Mouse (Mus musculus): ENCODE data around the gene Csnk1d. TPM values are rescaled to one million over a fixed set of nuclear protein-coding genes. Genes with fewer than 3 reads are reported as not detected.

Csnk1d gene
- polyA plus RNA-seq, 1 experiment = 111 TPM

DNA sequence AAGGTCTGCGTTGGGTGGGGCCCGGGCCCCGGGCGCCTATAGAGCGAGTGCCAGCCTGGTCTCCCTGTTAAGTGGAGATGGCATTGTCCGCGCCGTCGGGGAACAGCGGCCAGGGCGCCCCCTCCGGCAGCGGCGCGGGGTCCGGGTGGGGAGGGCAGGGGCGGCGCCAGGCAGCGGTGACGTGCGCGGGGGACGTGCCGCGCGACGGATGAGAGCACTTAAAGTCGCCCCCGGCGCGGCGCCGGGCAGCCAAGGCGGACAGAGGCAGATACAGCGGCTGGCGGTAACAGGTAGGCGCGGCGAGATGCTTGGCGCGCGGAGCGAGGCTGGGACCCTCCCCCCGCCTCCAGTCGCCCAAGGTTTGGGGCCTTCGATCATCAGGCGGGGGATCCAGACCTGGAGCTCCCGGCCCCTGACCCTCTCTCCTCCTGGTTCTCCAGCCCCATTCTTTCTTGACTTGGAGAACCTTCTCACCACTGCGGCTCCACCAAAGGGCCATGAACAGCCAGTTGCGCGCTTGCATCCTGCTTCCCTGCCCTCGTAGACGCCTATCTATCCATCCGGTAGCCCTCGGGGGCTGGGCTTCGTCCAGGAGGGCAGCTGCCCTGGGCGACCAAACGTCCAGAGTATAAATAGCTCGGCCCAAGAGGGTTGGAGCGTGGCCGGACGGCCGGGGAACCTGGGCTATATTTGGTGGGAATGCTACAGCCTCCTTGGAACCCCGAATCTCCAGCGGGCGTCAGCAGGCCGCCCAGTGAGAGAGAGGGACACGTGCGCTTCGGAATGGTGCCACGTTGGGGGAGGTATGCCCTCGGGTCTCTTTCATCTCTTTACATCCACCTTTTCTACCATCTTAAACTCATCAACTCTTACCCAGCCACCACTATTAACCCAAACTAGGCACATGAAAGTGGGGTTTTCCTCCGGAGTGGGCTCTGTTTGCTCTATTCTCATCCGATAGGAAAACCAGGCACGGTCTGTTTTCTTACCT lies 42.0 kb downstream of the Csnk1d start:
- Histone ChIP-seq H3K4me1 (ENCODE audit: control insufficient read depth, insufficient read depth, low read length) (peaks cover 36% of the 10 kb centered on the region), H3K36me3 (ENCODE audit: control insufficient read depth, insufficient read depth, low read length) (no peaks in the 10 kb centered on the region), H3K4me3 (ENCODE audit: control insufficient read depth, low read depth, low read length) (peak overlapping the region; percentile 56), H3K27me3 (ENCODE audit: control insufficient read depth, insufficient read depth, low read length) (no peaks in the 10 kb centered on the region), H3K27ac (ENCODE audit: control insufficient read depth, insufficient read depth, low read depth, low read length) (no peak overlapping the region)
- no peak for TF ChIP-seq POLR2A (IDR thresholded peaks at IDR 0.05; ENCODE audit: control insufficient read depth, low read depth, low read length)
- no peak for TF ChIP-seq CTCF (IDR thresholded peaks at IDR 0.05; ENCODE audit: control insufficient read depth, insufficient read depth, insufficient replicate concordance, low read depth, low read length)

DNA sequence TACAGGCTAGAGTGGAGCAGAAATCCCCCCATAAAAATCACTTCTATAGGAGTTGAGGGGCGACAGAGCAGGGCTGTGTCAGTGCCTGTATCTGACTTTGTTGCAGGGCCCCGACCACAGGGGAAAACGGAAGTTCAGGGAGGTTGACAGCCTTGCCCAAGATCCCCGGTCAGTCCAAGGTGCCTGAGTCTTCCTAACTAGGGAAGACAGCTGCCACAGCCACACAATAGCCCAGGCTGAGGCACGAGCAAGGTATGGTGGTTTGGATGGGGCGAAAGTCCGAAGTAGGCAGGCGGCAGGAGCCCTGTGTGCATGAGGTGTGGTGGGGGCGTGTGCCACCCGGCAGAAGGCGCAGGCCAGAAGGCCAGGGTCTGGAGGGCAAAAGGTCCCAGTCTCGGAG lies 42.8 kb downstream of the Csnk1d start, which contains the start of gene Slc16a3:
Gene Slc16a3, plus strand, starts transcription at position 153 of the 400 bp plus-strand sequence.
- TF ChIP-seq POLR2A (IDR thresholded peaks at IDR 0.05; ENCODE audit: control insufficient read depth, low read depth, low read length) (no peak), CTCF (IDR thresholded peaks at IDR 0.05; ENCODE audit: control insufficient read depth, insufficient read depth, insufficient replicate concordance, low read depth, low read length) (no peak)
- Histone ChIP-seq H3K27me3 (ENCODE audit: control insufficient read depth, insufficient read depth, low read length) (no peaks in the 10 kb centered on the region), H3K4me1 (ENCODE audit: control insufficient read depth, insufficient read depth, low read length) (peaks cover 36% of the 10 kb centered on the region), H3K36me3 (ENCODE audit: control insufficient read depth, insufficient read depth, low read length) (no peaks in the 10 kb centered on the region), H3K27ac (ENCODE audit: control insufficient read depth, insufficient read depth, low read depth, low read length) (no peak within 1 kb of the TSS), H3K4me3 (ENCODE audit: control insufficient read depth, low read depth, low read length) (peak within 1 kb of the TSS; percentile 56)

DNA sequence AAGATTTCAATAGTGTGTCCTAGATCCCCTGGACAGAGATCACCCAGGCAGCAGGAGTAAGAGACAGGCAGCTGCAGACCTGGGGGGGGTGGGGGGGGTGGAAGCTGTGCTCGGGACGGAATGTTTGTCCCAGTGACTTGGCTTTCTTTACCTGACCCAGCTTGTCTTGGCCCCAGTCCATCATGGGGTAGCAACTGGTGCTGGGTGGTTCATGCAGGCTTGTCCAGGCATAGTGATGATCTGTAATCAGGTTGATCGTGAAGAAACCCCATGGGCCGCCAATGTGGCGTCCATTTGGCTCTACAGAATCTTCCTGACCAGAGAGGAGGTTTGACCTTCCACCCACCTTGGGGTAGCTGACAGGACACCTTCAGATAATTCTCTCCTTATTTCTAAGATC lies 45.2 kb downstream of the Csnk1d start:
- H3K36me3 ChIP-seq (ENCODE audit: control insufficient read depth, insufficient read depth, low read length) = no peaks in the 10 kb centered on the region
- peaks cover 32% of the 10 kb centered on the region for H3K4me1 ChIP-seq (ENCODE audit: control insufficient read depth, insufficient read depth, low read length)
- no peaks in the 10 kb centered on the region for H3K27me3 ChIP-seq (ENCODE audit: control insufficient read depth, insufficient read depth, low read length)
- no peak overlapping the region for H3K27ac ChIP-seq (ENCODE audit: control insufficient read depth, insufficient read depth, low read depth, low read length)
- no peak overlapping the region for H3K4me3 ChIP-seq (ENCODE audit: control insufficient read depth, low read depth, low read length)
- TF ChIP-seq POLR2A (IDR thresholded peaks at IDR 0.05; ENCODE audit: control insufficient read depth, low read depth, low read length) (no peak), CTCF (IDR thresholded peaks at IDR 0.05; ENCODE audit: control insufficient read depth, insufficient read depth, insufficient replicate concordance, low read depth, low read length) (no peak)

DNA sequence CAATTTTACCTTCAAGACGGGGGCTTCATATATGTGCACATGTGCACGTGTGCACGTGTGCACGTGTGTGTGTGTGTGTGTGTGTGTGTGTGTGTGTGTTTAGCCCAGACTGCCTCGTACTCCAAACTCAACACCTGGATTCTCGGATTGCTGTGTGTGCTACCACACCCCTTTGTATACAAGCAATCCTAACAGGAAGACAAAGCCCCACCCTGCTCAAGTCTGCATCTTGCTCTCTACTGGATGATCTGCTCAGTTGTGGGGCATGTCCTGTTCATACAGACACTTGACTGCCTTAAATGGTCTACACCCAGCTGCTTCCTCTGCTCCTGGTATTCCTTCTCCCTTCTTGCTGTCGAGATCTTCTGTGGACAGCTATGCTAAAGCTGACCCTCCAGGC lies 45.9 kb downstream of the Csnk1d start:
- Histone ChIP-seq H3K27me3 (ENCODE audit: control insufficient read depth, insufficient read depth, low read length) (no peaks in the 10 kb centered on the region), H3K4me3 (ENCODE audit: control insufficient read depth, low read depth, low read length) (no peak overlapping the region), H3K27ac (ENCODE audit: control insufficient read depth, insufficient read depth, low read depth, low read length) (no peak overlapping the region), H3K4me1 (ENCODE audit: control insufficient read depth, insufficient read depth, low read length) (peaks cover 26% of the 10 kb centered on the region), H3K36me3 (ENCODE audit: control insufficient read depth, insufficient read depth, low read length) (no peaks in the 10 kb centered on the region)
- TF ChIP-seq CTCF (IDR thresholded peaks at IDR 0.05; ENCODE audit: control insufficient read depth, insufficient read depth, insufficient replicate concordance, low read depth, low read length) = no peak
- no peak for TF ChIP-seq POLR2A (IDR thresholded peaks at IDR 0.05; ENCODE audit: control insufficient read depth, low read depth, low read length)

GRCm38 (mm10) chr11:120940959-120941358 lies 50.2 kb downstream of the Csnk1d start:
- Histone ChIP-seq H3K4me1 (ENCODE audit: control insufficient read depth, insufficient read depth, low read length) (peaks cover 5% of the 10 kb centered on the region), H3K36me3 (ENCODE audit: control insufficient read depth, insufficient read depth, low read length) (no peaks in the 10 kb centered on the region), H3K27ac (ENCODE audit: control insufficient read depth, insufficient read depth, low read depth, low read length) (no peak overlapping the region), H3K4me3 (ENCODE audit: control insufficient read depth, low read depth, low read length) (no peak overlapping the region), H3K27me3 (ENCODE audit: control insufficient read depth, insufficient read depth, low read length) (no peaks in the 10 kb centered on the region)
- TF ChIP-seq POLR2A (IDR thresholded peaks at IDR 0.05; ENCODE audit: control insufficient read depth, low read depth, low read length) (no peak), CTCF (IDR thresholded peaks at IDR 0.05; ENCODE audit: control insufficient read depth, insufficient read depth, insufficient replicate concordance, low read depth, low read length) (no peak)

GRCm38 (mm10) chr11:120939712-120940341 lies 51.3 kb downstream of the Csnk1d start:
- Histone ChIP-seq H3K27ac (ENCODE audit: control insufficient read depth, insufficient read depth, low read depth, low read length) (no peak overlapping the region), H3K4me1 (ENCODE audit: control insufficient read depth, insufficient read depth, low read length) (peaks cover 5% of the 10 kb centered on the region; the same call in 1 of the 2 replicates), H3K36me3 (ENCODE audit: control insufficient read depth, insufficient read depth, low read length) (no peaks in the 10 kb centered on the region), H3K4me3 (ENCODE audit: control insufficient read depth, low read depth, low read length) (no peak overlapping the region), H3K27me3 (ENCODE audit: control insufficient read depth, insufficient read depth, low read length) (no peaks in the 10 kb centered on the region)
- no peak for TF ChIP-seq CTCF (IDR thresholded peaks at IDR 0.05; ENCODE audit: control insufficient read depth, insufficient read depth, insufficient replicate concordance, low read depth, low read length)

GRCm38 (mm10) chr11:120938795-120939194 lies 52.3 kb downstream of the Csnk1d start:
- H3K36me3 ChIP-seq (ENCODE audit: control insufficient read depth, insufficient read depth, low read length) = no peaks in the 10 kb centered on the region
- H3K4me1 ChIP-seq (ENCODE audit: control insufficient read depth, insufficient read depth, low read length) = peaks cover 5% of the 10 kb centered on the region; the same call in 1 of the 2 replicates
- H3K27ac ChIP-seq (ENCODE audit: control insufficient read depth, insufficient read depth, low read depth, low read length) = no peak overlapping the region
- H3K4me3 ChIP-seq (ENCODE audit: control insufficient read depth, low read depth, low read length) = no peak overlapping the region
- H3K27me3 ChIP-seq (ENCODE audit: control insufficient read depth, insufficient read depth, low read length) = no peaks in the 10 kb centered on the region
- TF ChIP-seq CTCF (IDR thresholded peaks at IDR 0.05; ENCODE audit: control insufficient read depth, insufficient read depth, insufficient replicate concordance, low read depth, low read length) (no peak), POLR2A (IDR thresholded peaks at IDR 0.05; ENCODE audit: control insufficient read depth, low read depth, low read length) (no peak)

Data from testis, adult 2 months (tissue).